Mouse (Mus musculus): ENCODE results near the gene Irak3.

Irak3 gene

DNA sequence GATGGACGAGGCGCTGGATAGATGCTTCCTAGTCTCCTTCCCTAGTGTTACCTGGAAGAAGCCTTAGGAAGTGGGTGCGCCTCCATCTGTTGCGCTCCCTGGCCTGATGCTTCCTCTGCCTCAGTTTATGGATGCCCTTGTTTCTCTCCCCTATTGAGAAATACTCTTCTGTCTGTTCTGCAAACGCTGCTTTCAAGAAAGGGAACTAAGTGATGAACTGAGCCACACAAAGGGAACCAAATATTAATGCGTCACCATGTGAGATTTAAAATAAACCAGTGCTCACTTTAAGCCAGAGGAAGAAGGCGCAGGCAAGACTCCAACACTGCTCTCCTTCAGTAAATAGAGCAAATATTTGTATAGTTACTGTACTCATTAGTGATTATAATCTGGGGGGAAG lies 38.4 kb downstream of the Irak3 start:
- no peak for DNase-seq (ENCODE audit: low read depth, low spot score)

DNA sequence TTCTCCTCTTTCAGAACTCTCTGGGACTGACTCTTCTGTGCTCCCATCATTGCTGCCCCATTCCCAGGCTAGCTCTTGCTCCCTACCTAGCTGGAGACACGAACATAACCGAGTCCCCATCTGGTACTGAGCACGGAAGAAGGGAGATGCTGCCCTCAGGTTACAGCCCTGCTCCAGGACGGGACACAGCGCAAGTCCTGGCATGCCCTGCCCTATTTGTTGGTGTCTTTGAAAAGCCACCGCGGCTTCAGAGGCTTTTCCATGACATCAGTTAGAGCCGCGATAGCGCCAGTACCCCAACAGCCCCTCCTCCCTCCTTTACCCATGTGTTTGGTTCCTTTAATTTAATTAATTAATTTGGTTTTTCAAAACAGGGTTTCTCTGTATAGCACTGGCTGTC lies 39.1 kb downstream of the Irak3 start:
- no peak for DNase-seq (ENCODE audit: low read depth, low spot score)

DNA sequence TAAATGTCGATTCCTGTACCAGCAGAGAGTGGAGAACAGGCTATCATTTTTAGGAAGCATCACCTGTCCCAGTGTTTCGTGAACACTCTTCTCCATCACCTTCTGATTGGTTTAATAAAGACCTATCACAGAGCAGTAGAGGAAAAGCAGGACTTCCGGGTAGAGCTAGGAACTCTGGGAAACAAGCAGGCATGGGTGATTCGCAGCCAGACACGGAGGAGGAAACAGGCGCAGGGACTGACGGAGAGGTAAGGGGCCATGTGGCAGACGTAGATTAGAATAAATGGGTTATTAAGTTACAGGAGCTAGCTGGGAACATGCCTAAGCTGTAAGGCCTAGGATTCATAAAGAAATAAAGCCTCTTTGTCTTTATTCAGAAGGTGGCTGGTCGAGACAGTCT lies 41.4 kb downstream of the Irak3 start:
- no peak for DNase-seq (ENCODE audit: low read depth, low spot score)

DNA sequence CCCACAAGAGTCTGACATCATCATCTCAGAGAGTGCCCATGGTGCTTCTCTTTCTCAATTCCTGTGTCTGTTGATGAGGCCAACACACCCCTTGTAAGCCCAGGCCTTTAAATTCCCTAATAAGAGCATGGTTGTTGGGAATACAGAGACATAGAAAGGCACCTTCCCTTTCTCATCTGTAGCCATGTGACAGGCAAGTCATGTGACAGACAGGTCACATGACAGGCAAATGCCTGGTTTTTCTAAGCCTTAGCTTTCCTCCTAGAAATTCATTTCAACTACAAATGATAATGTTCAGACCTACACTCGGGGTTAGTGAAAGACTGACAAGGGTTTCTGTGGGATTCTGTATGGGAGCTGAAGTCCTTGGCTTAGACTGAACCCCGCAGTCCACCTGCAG lies 48.0 kb downstream of the Irak3 start:
- DNase-seq (ENCODE audit: low read depth, low spot score): no peak

DNA sequence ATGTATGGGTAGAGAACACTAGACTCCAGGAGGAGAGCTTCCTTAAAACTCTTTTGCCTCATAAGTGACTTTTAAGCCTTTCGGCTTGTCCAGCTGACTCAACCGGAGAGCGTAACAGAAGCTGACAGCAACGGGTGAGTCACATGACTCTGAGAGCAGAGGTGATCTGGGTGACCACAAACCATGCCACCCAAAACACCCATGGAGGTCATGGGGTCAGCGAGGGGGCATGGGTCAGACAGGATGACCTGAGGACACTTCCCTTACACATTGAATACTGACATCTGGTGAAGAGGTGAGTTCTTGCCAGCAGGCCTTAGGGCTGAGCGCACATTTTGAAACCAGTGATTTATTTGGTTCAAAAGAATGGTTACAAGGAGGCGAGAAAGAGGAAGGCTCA lies 50.3 kb downstream of the Irak3 start:
- no peak for DNase-seq (ENCODE audit: low read depth, low spot score)

DNA sequence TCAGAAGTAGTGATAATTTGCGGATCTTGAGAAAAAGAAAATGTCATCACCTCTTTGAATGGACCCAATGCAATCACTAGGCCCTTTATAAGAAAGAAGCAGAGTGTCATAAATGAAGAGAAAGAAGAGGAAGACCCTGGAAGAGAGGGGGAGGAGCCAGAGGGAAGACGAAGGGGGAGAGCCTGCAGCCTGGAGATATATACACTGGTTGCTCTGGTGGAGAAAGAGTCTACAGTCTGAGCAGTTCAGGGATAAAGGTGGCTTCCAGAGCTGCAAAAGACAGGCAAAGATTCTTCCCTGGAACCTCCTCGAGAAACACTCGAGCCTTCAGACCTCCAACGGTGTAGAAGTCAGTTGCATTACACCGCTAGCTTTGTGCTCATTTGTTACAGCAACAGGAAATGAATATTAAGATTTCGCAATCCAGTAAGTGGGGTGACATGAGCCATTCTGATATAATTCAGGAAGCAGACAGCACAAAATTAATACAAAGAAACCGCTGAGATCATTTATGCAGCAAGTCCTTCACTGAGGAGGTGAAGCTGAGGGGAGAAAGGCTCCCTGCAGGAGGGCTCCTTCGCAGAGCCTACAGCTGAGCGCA lies 60.9 kb downstream of the Irak3 start:
- no peak for DNase-seq (ENCODE audit: low read depth, low spot score)

DNA sequence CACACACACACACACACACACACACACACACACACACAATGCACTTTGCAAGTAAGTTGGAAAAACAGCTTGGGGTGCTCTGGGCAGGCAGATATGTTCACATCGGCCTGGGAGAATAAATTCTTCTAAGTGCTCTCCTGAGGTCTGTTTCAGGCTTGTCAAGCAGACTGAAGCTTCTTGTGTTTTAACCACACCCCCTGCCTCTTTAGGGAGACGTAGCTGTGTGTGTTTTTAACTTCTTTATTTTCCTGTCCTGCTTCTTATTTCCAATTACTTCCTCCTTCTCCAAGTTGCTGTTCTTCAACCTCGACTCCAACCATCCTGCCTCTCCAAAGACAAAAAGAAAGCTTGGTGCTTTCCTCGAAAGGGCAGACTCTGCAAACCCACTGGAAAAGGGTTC lies 61.7 kb downstream of the Irak3 start:
- no peak for DNase-seq (ENCODE audit: low read depth, low spot score)

DNA sequence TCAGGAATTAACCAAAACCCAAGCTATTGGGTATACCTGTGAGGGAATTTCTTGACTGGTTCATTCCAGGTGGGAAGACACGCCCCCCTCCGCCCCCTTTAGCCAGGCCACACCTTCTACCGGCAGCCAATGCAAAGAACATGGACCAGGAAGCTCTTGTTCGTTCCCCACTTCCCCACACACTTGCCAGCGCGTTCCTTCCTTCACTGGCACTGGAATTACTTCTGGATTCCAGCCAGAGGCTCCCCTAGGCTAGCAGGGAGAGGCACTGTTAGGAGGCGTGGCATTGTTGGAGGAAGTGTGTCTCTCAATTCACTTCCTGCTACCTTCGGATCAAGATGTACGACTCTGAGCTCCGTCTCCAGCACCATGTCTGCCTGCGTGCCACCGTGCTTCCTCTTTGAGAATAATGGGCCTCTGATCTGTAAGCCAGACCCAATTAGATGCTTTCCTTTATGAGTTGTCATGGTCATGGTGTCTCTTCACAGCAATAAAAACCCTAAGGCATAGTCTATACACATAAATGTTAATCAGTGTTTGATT lies 65.8 kb downstream of the Irak3 start:
- DNase-seq (ENCODE audit: low read depth, low spot score): no peak

DNA sequence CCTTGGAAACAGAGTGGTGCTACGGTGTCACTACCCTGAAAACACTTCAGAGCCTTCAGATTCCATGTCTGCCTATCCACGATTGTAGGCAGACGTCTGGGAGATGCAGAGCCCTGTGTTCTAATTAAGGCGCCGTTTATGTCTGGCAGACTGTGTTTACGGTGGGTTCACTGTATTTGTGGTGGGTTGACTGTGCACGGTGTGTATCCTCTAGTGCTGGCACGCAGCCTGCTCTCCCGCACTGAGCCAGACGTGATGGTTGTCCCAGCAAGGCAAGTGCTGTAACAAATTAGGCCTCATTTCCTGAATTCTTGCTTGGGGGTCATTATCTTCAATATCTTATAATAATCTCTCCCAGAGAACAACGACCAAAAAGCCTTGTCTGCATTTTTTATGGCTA lies 68.2 kb downstream of the Irak3 start:
- no peak for DNase-seq (ENCODE audit: low read depth, low spot score)

DNA sequence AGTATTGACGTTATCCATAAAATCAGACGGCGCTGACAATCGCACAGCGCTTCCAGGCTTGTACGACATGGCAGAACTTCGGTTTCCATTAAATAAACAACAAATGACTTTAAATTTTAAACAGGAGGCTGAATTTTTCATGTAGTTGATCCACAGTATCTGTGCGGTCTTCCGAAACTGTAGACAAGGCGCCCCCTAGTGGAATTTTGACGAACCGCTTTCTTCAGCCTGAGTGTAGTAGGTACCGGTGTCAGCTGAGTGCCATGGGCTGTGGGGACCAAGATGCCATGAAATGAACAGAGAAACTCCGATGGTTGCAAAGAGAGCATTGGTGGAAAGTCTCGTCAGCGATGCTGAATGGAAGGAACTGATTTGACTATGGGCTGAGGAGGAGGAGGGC lies 71.3 kb downstream of the Irak3 start:
- peak; percentile 61 for DNase-seq (ENCODE audit: low read depth, low spot score)

DNA sequence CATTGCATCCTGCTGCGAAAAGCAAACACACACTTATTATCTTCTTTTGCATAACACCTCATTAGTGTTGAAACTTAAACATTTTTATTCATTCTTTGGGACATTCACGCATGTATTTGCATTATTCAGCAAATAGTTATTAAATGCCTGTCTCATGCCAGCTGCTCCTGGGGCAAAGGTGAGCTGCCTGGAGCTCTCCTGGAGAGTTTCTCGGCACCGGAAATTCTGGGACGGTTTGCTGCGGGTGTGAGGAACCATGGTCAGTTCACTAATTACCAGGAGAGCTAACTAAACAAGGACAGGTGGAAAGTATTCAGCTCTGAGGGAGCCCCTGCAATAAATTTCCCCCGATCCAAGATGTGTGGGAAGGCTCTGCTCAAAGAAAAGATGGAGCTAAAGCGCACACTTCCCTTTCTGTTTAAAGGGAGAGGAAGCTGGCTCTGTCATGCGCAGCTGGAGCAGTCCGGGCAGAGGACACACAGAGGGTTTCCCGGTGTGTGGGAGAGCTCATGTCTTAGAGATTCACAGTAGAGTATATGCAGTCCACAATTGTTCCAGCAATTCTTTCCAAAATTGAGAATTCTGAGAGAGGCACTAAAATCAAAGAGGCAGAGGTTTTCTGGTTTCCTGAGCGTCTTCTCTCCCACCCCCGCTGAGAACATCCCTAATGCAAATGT lies 73.2 kb downstream of the Irak3 start:
- no peak for DNase-seq (ENCODE audit: low read depth, low spot score)

DNA sequence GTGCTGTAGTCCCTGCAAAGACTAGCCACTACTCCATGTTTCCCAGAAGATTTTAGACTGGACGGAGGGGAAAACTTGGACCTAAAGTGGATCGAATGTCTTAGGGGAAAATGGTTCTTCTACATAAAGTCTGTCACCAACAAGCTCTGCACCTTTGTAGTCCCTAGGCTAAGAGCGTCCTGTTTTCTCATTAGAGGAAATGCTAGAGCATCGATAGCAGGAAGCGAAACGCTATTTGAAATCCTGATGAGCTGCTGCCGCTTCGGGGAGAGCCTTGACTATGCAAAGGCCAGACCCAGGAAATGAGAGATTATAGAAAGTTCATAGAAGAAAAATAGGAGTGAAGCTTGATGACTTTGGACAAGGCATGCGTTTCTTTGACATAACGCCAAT lies 76.5 kb downstream of the Irak3 start:
- DNase-seq (ENCODE audit: low read depth, low spot score): no peak

DNA sequence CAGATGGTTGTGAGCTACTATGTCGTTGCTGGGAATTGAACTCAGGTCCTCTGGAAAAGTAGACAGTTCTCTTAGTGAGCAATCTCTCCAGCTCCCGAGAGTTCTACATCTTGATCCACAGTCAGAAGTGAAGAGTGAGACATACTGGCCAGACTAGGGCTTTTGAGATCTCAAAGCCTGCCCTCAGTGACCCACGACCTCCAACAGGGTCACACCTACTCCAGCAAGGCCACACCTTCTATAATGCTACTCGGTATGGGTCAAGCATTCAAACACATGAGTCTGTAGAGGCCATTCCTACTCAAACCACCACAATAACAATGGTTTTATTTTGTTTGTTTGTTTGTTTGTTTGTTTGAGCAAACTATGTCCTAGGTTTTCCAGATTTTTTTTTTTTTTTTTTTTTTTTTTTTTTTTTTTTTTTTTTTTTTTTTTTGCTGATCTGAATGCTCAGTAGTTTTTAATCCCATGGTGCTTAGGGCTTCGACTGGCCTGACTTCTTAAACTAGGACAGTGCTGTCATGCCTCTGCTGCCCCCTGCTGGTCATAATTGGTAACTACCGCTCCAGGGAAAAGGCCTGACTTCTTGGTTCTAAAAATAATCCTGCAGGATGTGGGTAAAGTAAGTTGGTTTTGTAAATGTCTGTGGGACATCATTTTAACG lies 77.0 kb downstream of the Irak3 start:
- peak; percentile 70 for DNase-seq (ENCODE audit: low read depth, low spot score)

DNA sequence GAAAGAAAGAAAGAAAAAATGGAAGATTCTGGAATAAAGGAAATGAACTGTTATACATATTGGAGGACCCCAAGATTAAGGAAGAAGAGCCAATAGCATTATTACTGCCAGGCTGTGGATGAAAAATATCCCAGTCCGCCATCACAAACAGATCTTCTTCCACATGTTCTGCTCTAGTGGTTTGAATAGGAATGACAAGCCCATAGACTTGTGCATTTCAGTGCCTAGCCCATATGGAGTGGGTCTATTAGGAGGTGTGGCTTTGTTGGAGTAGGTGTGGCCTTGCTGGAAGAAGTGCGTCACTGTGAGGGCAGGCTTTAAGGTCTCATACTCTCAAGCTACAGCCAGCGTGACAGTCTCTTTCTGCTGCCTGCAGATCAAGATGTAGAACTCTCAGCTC lies 78.2 kb downstream of the Irak3 start:
- no peak for DNase-seq (ENCODE audit: low read depth, low spot score)

DNA sequence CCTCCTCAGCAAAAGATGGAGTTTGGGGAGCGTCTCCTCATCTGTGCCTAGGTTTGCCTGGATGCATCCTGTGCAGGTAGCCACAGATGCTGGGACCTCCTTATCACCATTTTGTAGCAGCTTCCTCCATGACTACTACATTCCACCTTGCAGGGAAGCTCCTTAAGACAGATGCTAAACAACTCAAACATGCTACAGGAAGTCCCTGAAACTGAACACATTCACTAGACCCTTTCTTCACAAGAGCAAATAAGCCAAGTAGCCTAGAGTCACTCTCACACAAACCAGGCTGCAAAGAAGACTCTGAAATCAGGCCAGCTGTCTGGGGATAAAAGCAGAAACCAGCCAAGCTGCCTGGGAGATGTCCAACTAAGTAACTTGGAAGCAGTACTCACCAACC lies 86.7 kb downstream of the Irak3 start:
- DNase-seq (ENCODE audit: low read depth, low spot score): no peak

DNA sequence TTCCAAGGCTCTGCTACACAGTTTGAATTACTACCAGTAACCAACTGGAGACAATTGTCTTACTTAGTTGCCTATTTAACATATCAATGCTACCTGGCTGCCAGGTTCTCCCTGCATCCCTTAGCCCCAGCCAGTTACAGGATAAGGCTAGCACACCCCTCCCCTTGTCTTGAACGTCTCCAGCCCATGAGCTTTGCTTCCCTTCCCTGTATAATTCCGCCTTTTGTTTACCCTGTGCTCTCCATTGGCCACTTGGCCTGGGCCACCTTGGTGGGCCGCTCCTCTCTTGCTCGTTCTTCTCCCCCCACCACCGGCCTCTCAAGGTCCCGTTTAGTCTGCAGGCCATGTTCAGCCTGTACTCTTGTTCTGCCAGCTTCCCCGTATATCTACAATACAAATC lies 87.4 kb downstream of the Irak3 start:
- no peak for DNase-seq (ENCODE audit: low read depth, low spot score)

DNA sequence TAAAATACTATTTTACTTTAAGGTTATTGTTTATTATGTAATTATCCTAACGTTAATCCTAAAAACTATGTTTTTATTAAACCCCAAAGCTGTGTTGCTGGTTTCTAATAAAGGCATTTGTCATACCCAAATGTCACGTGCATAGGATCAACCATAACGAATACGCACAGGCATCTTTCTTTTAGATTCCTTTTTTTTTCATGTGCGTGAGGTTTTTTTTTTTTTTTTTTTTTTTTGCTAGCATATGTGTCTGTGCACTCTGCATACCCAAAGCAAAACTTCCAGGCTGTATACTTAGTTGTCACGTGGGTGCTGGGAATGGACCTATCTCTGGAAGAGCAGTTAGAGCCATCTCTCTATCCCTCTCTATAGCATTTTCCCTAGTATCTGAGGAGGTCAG lies 88.0 kb downstream of the Irak3 start:
- DNase-seq (ENCODE audit: low read depth, low spot score): no peak

DNA sequence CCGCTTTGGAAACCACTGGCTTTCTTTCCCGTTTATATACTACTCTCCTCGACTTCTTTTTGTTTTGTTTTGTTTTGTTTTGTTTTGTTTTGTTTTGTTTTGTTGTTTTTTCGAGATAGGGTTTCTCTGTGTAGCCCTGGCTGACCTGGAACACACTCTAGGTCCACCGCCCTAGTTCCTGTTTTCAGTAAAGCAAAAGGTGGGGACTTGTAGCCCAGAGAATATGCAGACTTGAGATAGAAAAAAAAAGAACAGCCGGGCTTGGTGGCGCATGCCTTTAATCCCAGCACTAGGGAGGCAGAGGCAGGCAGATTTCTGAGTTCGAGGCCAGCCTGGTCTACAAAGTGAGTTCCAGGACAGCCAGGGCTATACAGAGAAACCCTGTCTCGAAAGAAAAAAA lies 88.4 kb downstream of the Irak3 start:
- DNase-seq (ENCODE audit: low read depth, low spot score): peak; percentile 80

DNA sequence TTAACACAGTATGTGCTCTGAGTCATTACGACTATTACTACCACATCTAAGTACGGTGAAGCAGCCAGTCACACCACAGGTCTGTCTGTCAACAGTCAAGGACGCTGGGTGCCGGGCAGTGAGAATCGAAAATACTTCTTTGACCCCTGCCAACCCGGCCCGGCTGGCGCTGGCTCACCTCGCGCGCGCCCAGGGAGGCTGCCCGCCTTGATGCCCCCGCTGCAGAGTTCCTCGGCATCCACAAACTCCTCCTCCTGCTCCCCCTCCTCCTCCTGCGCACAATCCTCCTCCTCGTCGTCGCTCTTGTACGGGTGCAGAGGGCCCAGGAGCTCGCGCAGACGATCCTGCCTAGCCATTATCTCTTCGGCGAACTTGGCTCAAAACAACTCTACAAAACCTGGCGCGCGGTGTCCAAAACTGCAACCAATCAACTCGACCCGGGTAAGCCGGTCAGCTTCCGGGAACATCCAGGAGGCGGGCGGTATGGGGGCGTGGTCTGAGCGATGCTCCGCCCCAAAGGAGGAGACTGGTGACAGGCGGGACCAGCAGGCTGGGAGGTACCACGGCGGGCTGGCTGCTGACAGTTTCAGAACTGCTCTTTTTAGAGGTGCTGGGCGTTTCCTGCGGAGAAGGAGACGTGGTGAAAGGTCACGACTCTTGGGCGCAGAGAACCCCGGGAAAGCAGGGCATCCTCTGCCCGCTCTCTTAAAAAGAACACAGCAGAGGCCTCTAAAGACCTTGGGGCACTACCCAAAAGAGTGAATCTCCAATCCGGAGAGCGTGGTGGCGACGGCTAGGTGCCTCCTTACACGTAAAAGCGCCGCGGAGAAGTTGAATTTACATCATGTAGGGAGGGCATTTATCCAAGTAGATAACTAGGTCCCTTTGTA lies 89.2 kb downstream of the Irak3 start, which contains the start of gene Helb:
Gene Helb (minus strand): TSS at position 481 of the 890 bp plus-strand sequence.
- DNase-seq (ENCODE audit: low read depth, low spot score): peak; percentile 98

DNA sequence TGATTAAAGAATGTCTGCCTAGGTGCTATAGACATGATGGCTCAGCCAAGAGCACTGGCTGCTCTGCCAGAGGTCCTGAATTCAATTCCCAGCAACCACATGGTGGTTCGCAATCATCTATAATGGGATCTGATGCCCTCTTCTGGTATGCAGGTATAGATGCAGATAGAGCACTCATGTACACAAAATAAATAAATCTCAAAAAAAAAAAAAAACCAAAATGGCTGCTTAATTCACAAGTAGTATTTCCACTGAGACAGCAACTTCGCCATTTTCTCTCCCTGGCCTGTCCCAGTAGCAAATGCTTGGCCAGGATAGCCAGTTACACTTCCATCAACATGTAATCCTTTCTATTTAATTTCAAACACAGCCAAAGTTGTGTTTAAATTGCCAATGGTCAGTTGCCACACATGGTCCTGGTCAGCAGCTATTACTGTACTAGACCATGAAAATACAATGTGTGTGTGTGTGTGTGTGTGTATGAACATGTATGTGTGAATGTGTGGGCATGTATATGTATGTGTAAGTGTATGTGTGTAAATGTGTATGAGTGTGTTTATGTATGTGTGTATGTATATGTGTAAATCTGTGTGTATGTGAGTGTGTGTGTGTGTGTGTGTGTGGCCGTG lies 90.1 kb downstream of the Irak3 start:
- peak; percentile 58 for DNase-seq (ENCODE audit: low read depth, low spot score)

DNA sequence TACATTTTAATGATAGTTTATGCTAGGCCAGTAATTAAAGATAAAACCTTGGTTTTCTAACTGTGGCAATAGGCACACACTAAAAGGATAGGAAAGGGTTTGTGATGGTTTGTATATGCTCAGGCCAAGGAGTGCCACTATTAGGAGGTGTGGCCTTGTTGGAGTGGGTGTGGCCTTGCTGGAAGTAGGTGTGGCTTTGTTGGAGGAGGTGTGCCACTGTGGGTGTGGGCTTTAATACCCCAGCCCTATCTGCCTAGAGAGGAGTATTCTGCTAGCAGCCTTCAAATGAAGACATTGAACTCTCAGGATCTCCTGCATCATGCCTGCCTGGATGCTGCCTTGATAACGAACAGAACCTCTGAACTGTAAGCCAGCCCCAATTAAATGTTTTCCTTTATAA lies 101.1 kb downstream of the Irak3 start:
- no peak for DNase-seq (ENCODE audit: low read depth, low spot score)

Data from A20 (cell line).